ENCODE assay signal across 21 mouse cellular contexts in genomic region chr11:114534436-114534835, GRCm38 (mm10).
A peak's percentile ranks its signal among the peaks of the same experiment; 100 is the strongest.
DNase-seq lines count a peak whose midpoint lies in the region; ATAC-seq lines count a peak whose summit lies in the region.
"Had no signal": no experiment of that assay in that cellular context is flagged by ENCODE, and none has a peak within 500 bp of the region (broad histone marks: within the 10 kb centered on the region; RNA-seq: fewer than 3 reads in every experiment).

No protein-coding gene starts in this region.

- no peak overlapping the region for H3K4me3 ChIP-seq in hindbrain, embryonic 10.5 days
- H3K4me3 ChIP-seq in hindbrain, embryonic 16.5 days (ENCODE audit: low read length), result no peak overlapping the region
- H3K4me3 ChIP-seq in midbrain, embryonic 10.5 days, result no peak overlapping the region
- H3K4me3 ChIP-seq in midbrain, embryonic 15.5 days, result no peak overlapping the region
- H3K4me3 ChIP-seq in kidney, embryonic 15.5 days (replicated peaks), result no peak overlapping the region
- H3K4me3 ChIP-seq: embryonic facial prominence, embryonic 12.5 days; forebrain, embryonic 12.5 days; heart, adult 2 months; heart, embryonic 15.5 days had no signal

- ATAC-seq in hindbrain, embryonic 16.5 days, result no peak
- no peak for ATAC-seq in midbrain, embryonic 15.5 days (replicated peaks)
- ATAC-seq in kidney, embryonic 15.5 days (replicated peaks; ENCODE audit: low FRiP score), result no peak
- ATAC-seq: activated CD4-positive, CD25-positive, alpha-beta regulatory T cell, adult 4 months; forebrain, postnatal 0 days had no signal

- H3K27ac ChIP-seq in hindbrain, embryonic 10.5 days, result peak overlapping the region; percentile 42; the same call in 1 of the 2 replicates
- no peak overlapping the region for H3K27ac ChIP-seq in hindbrain, embryonic 16.5 days (ENCODE audit: low read depth, low read length)
- H3K27ac ChIP-seq in midbrain, embryonic 10.5 days (replicated peaks), result 0 out of 2 replicates have a peak overlapping the region, but pooled peaks have one; percentile 17
- no peak overlapping the region for H3K27ac ChIP-seq in midbrain, embryonic 15.5 days
- H3K27ac ChIP-seq in kidney, embryonic 15.5 days, result no peak overlapping the region
- H3K27ac ChIP-seq: embryonic facial prominence, embryonic 12.5 days; forebrain, embryonic 12.5 days; heart, adult 2 months; heart, embryonic 15.5 days had no signal

- H3K27me3 ChIP-seq in hindbrain, embryonic 10.5 days (ENCODE audit: insufficient read depth, poor library complexity, severe bottlenecking), result 0 out of 2 replicates have a peak, but pooled peaks cover 10% of the 10 kb centered on the region
- no peaks in the 10 kb centered on the region for H3K27me3 ChIP-seq in hindbrain, embryonic 16.5 days (replicated peaks; ENCODE audit: control insufficient read depth, insufficient read depth, low read length)
- peaks cover 3% of the 10 kb centered on the region; the same call in 1 of the 2 replicates for H3K27me3 ChIP-seq in midbrain, embryonic 10.5 days (ENCODE audit: low read depth, poor library complexity, severe bottlenecking)
- H3K27me3 ChIP-seq in midbrain, embryonic 15.5 days (replicated peaks), result no peaks in the 10 kb centered on the region
- peaks cover 2% of the 10 kb centered on the region; the same call in 1 of the 2 replicates for H3K27me3 ChIP-seq in kidney, embryonic 15.5 days
- H3K27me3 ChIP-seq: forebrain, embryonic 12.5 days; heart, embryonic 15.5 days had no signal

- H3K36me3 ChIP-seq in hindbrain, embryonic 10.5 days, result no peaks in the 10 kb centered on the region
- no peaks in the 10 kb centered on the region for H3K36me3 ChIP-seq in hindbrain, embryonic 16.5 days (ENCODE audit: control insufficient read depth, insufficient read depth, low read length)
- H3K36me3 ChIP-seq in midbrain, embryonic 10.5 days, result no peaks in the 10 kb centered on the region
- H3K36me3 ChIP-seq in midbrain, embryonic 15.5 days (replicated peaks), result no peaks in the 10 kb centered on the region
- no peaks in the 10 kb centered on the region for H3K36me3 ChIP-seq in kidney, embryonic 15.5 days
- H3K36me3 ChIP-seq: embryonic facial prominence, embryonic 12.5 days; forebrain, embryonic 12.5 days; heart, embryonic 15.5 days had no signal

- no peak for DNase-seq in hindbrain, embryonic 10.5 days (ENCODE audit: low spot score)
- no peak for DNase-seq in midbrain, embryonic 10.5 days (ENCODE audit: low spot score)
- peak; percentile 18 for DNase-seq in right cerebral cortex, postnatal 25 days
- DNase-seq in right cerebral cortex, postnatal 4 days, result no peak
- no peak for DNase-seq in thymus, postnatal 36 days
- DNase-seq: adrenal gland, postnatal 14 days; cerebellum, adult 11-12 months; cerebellum, adult 9-10 months; cerebellum, postnatal 25 days; forebrain, postnatal 0 days; gastrocnemius, postnatal 14 days; heart, adult 2 months; heart, postnatal 14 days had no signal

- H3K9ac ChIP-seq in hindbrain, embryonic 16.5 days (ENCODE audit: low read depth, low read length), result no peak overlapping the region
- H3K9ac ChIP-seq in midbrain, embryonic 15.5 days, result no peak overlapping the region
- no peak overlapping the region for H3K9ac ChIP-seq in kidney, embryonic 15.5 days
- H3K9ac ChIP-seq: embryonic facial prominence, embryonic 12.5 days; forebrain, embryonic 12.5 days; forebrain, postnatal 0 days; heart, embryonic 15.5 days had no signal

- peaks cover 38% of the 10 kb centered on the region for H3K4me1 ChIP-seq in hindbrain, embryonic 10.5 days (replicated peaks)
- peaks cover 14% of the 10 kb centered on the region for H3K4me1 ChIP-seq in hindbrain, embryonic 16.5 days (ENCODE audit: control insufficient read depth, insufficient read depth, low read depth, low read length)
- H3K4me1 ChIP-seq in midbrain, embryonic 10.5 days, result peaks cover 49% of the 10 kb centered on the region
- H3K4me1 ChIP-seq in midbrain, embryonic 15.5 days, result peaks cover 31% of the 10 kb centered on the region
- no peaks in the 10 kb centered on the region for H3K4me1 ChIP-seq in kidney, embryonic 15.5 days
- H3K4me1 ChIP-seq: heart, embryonic 15.5 days had no signal

- H3K9me3 ChIP-seq in hindbrain, embryonic 10.5 days, result no peaks in the 10 kb centered on the region
- no peaks in the 10 kb centered on the region for H3K9me3 ChIP-seq in hindbrain, embryonic 16.5 days (ENCODE audit: control insufficient read depth, low read length)
- H3K9me3 ChIP-seq in midbrain, embryonic 10.5 days (replicated peaks), result no peaks in the 10 kb centered on the region
- no peaks in the 10 kb centered on the region for H3K9me3 ChIP-seq in midbrain, embryonic 15.5 days
- H3K9me3 ChIP-seq in kidney, embryonic 15.5 days (replicated peaks), result no peaks in the 10 kb centered on the region
- H3K9me3 ChIP-seq: embryonic facial prominence, embryonic 12.5 days; forebrain, embryonic 12.5 days; heart, embryonic 15.5 days had no signal

- WGBS in hindbrain, embryonic 10.5 days, result 67% methylated on average over 7 of the region's 7 CpGs
- WGBS in hindbrain, embryonic 16.5 days, result 55% methylated on average over 7 of the region's 7 CpGs
- 63% methylated on average over 7 of the region's 7 CpGs for WGBS in midbrain, embryonic 10.5 days
- WGBS in midbrain, embryonic 15.5 days, result 51% methylated on average over 7 of the region's 7 CpGs
- 87% methylated on average over 7 of the region's 7 CpGs for WGBS in kidney, embryonic 15.5 days

- H3K4me2 ChIP-seq in hindbrain, embryonic 16.5 days (ENCODE audit: low read length), result no peak overlapping the region
- no peak overlapping the region for H3K4me2 ChIP-seq in midbrain, embryonic 15.5 days
- no peak overlapping the region for H3K4me2 ChIP-seq in kidney, embryonic 15.5 days
- H3K4me2 ChIP-seq: embryonic facial prominence, embryonic 12.5 days; forebrain, embryonic 12.5 days; heart, embryonic 11.5 days; heart, embryonic 15.5 days had no signal

Comparison
In these comparisons a context has a peak if more than half of its experiments do, and no peak if none do; other contexts are left out.
1. H3K27ac ChIP-seq: peak in hindbrain, embryonic 10.5 days (single experiment) and midbrain, embryonic 10.5 days (single experiment); none in hindbrain, embryonic 16.5 days (single experiment), midbrain, embryonic 15.5 days (single experiment) and kidney, embryonic 15.5 days (single experiment).